Mouse (Mus musculus) intestine, embryonic 16.5 days (tissue): ENCODE measurements around the gene Akap7. TPM values are rescaled to one million over a fixed set of nuclear protein-coding genes. Genes with fewer than 3 reads are reported as not detected.
A peak's percentile ranks its signal among the peaks of the same experiment; 100 is the strongest.

Source experiments
- ATAC-seq: fragments of 200-750 bp; cut with Nextera tagmentation; 2 replicates; pipeline ENCODE4 v1.8.0; 2017; ENCODE audit warnings: moderate TSS enrichment, moderate library complexity
- H3K27ac ChIP-seq: fragments of 300-500 bp; sonication (generic); 2 replicates; pipeline ENCODE4 v1.5.1; 2014; ENCODE audit warnings: mild to moderate bottlenecking, low read length
- H3K27me3 ChIP-seq: fragments of 300-500 bp; sonication (generic); replicated peaks from 2 replicates; pipeline ENCODE4 v1.6.1; 2014; ENCODE audit warnings: low read length, control low read depth, mixed read lengths; ENCODE audit not compliant: control insufficient read depth, insufficient read depth
- H3K36me3 ChIP-seq: fragments of 300-500 bp; sonication (generic); 2 replicates; pipeline ENCODE4 v1.6.1; 2014; ENCODE audit warnings: low read length, control low read depth; ENCODE audit not compliant: control insufficient read depth, insufficient read depth
- H3K4me1 ChIP-seq: fragments of 300-500 bp; sonication (generic); 2 replicates; pipeline ENCODE4 v1.6.1; 2014; ENCODE audit warnings: low read length, control low read depth, mixed read lengths; ENCODE audit not compliant: control insufficient read depth, insufficient read depth
- H3K4me2 ChIP-seq: fragments of 300-500 bp; sonication (generic); 2 replicates; pipeline ENCODE4 v1.6.1; 2014; ENCODE audit warnings: low read depth, low read length, control low read depth
- H3K4me3 ChIP-seq: fragments of 300-500 bp; sonication (generic); 2 replicates; pipeline ENCODE4 v1.5.1; 2014; ENCODE audit warnings: mild to moderate bottlenecking, low read length
- H3K9ac ChIP-seq: fragments of 300-500 bp; sonication (generic); 2 replicates; pipeline ENCODE4 v1.6.1; 2014; ENCODE audit warnings: low read depth, low read length
- H3K9me3 ChIP-seq: fragments of 300-500 bp; sonication (generic); 2 replicates; pipeline ENCODE4 v1.6.1; 2016; ENCODE audit warnings: low read length, control low read depth; ENCODE audit not compliant: control insufficient read depth
- WGBS: fragments of 180-500 bp; shearing (Covaris S2); extraction: QIAGEN DNeasy Blood & Tissue Kit; methylation state at CpG from one replicate; pipeline ENCODE4 v1.1.7; 2014; 5-methylcytosine and 5-hydroxymethylcytosine counted together
- polyA plus RNA-seq: library from polyadenylated mRNA; unstranded; fragments of >200 nt; fragmentation: Nextera tagmentation; extraction: Ambion mirVana; gene quantifications from 2 replicates; pipeline ENCODE4 v1.2.1, GENCODE M21; 2015

Akap7 gene
- polyA plus RNA-seq, 1 experiment from 2014 or later: 27.6 TPM

DNA sequence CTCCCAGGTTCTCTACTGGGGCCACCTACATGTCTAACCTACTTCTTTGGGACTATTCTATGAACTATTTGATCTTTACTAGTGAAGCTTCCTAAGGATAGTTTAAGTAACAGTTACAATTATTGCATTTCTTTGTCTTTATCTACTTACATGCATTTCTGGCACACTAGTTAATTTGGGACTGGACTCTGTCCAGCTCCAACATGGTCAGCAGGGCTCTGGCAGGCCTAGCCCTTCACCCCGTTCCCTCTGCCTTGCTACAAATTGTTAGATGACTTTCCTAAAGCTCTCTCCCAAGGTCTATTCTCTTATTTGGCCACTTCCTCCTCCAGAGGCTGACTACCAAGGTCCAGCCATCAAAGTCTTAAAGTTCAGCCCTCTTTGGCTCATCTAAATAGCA lies 165.9 kb downstream of the Akap7 start:
- Histone ChIP-seq H3K36me3 (no peaks in the 10 kb centered on the region), H3K4me1 (no peaks in the 10 kb centered on the region), H3K4me3 (no peak overlapping the region), H3K27me3 (no peaks in the 10 kb centered on the region), H3K4me2 (no peak overlapping the region), H3K9me3 (no peaks in the 10 kb centered on the region), H3K9ac (no peak overlapping the region), H3K27ac (no peak overlapping the region)
- WGBS: 89% methylated on average over 1 of the region's 1 CpGs
- no peak for ATAC-seq

DNA sequence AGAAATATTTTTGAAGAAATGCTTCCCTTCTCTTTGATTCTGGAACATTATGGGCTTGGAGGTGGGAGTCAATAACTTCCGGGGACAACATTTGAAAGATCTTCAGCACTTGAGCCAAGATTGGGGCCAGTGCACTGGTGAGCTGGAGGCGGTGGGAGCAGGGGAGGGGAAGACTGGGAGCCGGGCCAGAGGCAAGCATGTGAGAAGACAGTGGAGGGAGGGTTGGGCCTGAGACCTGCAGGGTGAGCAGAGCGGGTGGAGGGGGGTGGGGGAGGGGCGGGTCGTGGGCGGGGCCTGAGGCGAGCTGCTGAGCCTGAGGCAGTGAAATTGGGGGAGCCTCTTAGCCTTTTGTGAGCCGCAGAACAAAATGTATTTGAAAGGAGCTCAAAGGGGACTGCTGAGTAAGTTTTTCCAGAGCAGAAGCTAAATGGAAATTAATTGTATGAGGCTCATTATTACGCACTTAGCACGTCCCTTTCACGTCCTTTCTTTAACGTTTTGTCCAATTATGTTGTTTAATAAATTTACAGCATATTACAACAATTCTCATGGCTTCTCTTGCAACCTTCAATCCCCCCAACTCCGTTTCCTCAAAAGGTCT lies 167.4 kb downstream of the Akap7 start:
- Histone ChIP-seq H3K9me3 (no peaks in the 10 kb centered on the region), H3K27ac (no peak overlapping the region), H3K4me1 (no peaks in the 10 kb centered on the region), H3K4me3 (no peak overlapping the region), H3K9ac (no peak overlapping the region), H3K27me3 (no peaks in the 10 kb centered on the region), H3K4me2 (no peak overlapping the region), H3K36me3 (no peaks in the 10 kb centered on the region)
- WGBS: 23% methylated on average over 14 of the region's 14 CpGs
- ATAC-seq: peak; percentile 89

DNA sequence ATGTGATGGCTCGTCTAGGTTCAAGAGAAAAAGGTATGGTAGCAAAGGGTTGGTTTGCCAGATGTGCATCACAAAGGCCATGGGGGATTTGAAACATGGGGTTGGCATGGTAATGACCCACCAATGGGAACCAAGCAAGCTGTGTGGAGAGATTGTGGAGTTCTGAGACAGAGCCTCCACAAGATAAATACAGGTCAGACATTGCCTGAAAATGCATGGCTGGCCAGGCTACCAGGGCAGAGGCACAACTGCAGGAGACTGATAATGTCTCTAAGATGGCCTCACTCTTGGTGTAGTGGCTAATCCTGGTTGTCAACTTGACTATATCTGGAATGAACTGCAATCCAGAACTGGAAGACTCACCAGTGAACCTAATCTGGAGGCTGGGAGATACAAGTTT lies 174.1 kb downstream of the Akap7 start:
- H3K9me3 ChIP-seq: no peaks in the 10 kb centered on the region
- H3K27me3 ChIP-seq: no peaks in the 10 kb centered on the region
- no peak overlapping the region for H3K27ac ChIP-seq
- no peaks in the 10 kb centered on the region for H3K4me1 ChIP-seq
- H3K36me3 ChIP-seq: no peaks in the 10 kb centered on the region
- no peak overlapping the region for H3K4me2 ChIP-seq
- H3K4me3 ChIP-seq: no peak overlapping the region
- ATAC-seq: no peak
- WGBS: 81% methylated on average over 1 of the region's 1 CpGs
- no peak overlapping the region for H3K9ac ChIP-seq

- Histone ChIP-seq H3K4me1 (peaks cover 7% of the 10 kb centered on the region; the same call in 1 of the 2 replicates), H3K36me3 (no peaks in the 10 kb centered on the region), H3K9ac (no peak overlapping the region), H3K27me3 (no peaks in the 10 kb centered on the region), H3K4me3 (no peak overlapping the region), H3K27ac (no peak overlapping the region), H3K9me3 (no peaks in the 10 kb centered on the region), H3K4me2 (no peak overlapping the region)
- 0 out of 2 replicates have a peak, but pooled peaks have one; percentile 33 for ATAC-seq
- WGBS: 58% methylated on average over 5 of the region's 5 CpGs
These were observed 179.2 kb downstream of the Akap7 start for GRCm38 (mm10) chr10:25128455-25128863.

DNA sequence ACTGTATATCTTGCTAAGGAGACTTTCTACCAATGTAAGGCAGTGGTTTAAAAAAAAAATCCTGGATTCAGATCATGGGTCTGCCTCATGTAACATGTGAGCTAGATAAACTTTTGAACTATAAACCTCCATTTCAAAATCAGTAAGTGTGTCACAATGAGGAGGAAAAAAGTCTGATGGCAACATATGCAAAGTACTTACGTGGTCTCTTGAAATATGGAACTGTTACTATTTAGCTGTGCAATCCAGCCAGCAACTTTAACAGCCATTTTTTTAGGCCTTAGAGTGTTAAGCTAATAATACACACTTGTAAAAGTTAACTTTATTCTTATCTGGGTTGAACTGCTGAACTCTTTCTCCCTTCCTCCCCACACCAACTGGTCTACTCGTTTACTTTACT lies 181.6 kb downstream of the Akap7 start:
- no peak overlapping the region for H3K27ac ChIP-seq
- WGBS: 60% methylated on average over 2 of the region's 2 CpGs
- no peaks in the 10 kb centered on the region for H3K9me3 ChIP-seq
- no peaks in the 10 kb centered on the region for H3K27me3 ChIP-seq
- no peaks in the 10 kb centered on the region for H3K36me3 ChIP-seq
- H3K4me2 ChIP-seq: no peak overlapping the region
- no peak overlapping the region for H3K4me3 ChIP-seq
- peaks cover 7% of the 10 kb centered on the region; the same call in 1 of the 2 replicates for H3K4me1 ChIP-seq
- no peak for ATAC-seq
- H3K9ac ChIP-seq: no peak overlapping the region

DNA sequence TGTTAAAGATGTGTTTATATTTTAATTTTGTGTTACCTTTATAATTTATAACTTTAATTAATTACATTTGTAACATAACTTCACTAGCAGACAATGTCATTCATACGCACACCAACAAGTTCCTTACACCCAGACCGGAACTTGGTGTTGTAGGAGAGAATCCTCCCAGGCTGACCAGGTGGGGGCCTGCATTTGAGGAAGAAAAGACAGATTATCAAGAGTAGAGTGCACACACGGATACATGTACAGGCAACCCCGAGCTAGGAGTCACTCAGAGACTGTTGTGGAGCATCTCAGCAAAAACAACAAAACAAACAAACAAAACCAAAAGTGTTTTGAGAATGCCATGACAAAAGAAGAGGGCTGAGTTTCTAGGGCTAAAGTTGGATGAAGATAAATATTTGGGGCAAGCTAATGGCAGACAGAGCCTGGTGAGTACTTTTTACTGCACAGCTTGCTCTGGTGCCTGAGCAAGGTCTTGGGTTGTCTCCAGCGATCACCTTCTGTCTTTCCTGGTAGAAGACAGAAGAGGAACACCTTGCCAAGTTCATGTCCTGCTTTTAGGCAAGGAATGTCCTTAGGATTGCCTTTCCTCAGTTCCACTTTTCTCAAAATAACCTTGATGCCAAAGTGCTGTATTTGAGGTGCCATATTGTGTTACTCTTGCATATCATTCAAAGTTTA lies 186.7 kb downstream of the Akap7 start:
- WGBS: 89% methylated on average over 5 of the region's 5 CpGs
- Histone ChIP-seq H3K36me3 (no peaks in the 10 kb centered on the region), H3K4me1 (peaks cover 7% of the 10 kb centered on the region; the same call in 1 of the 2 replicates), H3K27me3 (no peaks in the 10 kb centered on the region), H3K4me2 (no peak overlapping the region), H3K9ac (no peak overlapping the region), H3K27ac (no peak overlapping the region), H3K4me3 (no peak overlapping the region), H3K9me3 (no peaks in the 10 kb centered on the region)
- ATAC-seq: no peak

Other genes with a start within 250 kb of the Akap7 start
- gene Epb41l2, start 51.9 kb upstream of the Akap7 start, polyA plus RNA-seq: 34.6 and 34.7 TPM in 2 replicates
- gene Smlr1, start 228.4 kb upstream of the Akap7 start, polyA plus RNA-seq: 22.0 and 35.6 TPM in 2 replicates